Mouse (Mus musculus): ENCODE data around the gene Elk3. TPM values are rescaled to one million over a fixed set of nuclear protein-coding genes. Genes with fewer than 3 reads are reported as not detected.

Gene Elk3
- total and polyA plus RNA-seq, 3 experiments: 0.33 TPM; not detected in 2

- no peaks in the 10 kb centered on the region for H3K9me3 ChIP-seq (replicated peaks)
- no peaks in the 10 kb centered on the region for H3K36me3 ChIP-seq (replicated peaks)
- no peaks in the 10 kb centered on the region for H3K4me1 ChIP-seq (ENCODE audit: insufficient read depth, low read depth, low read length)
- ATAC-seq (ENCODE audit: extremely low read depth, insufficient number of reproducible peaks, low FRiP score, poor library complexity, severe bottlenecking) (no peak), DNase-seq (ENCODE audit: low spot score) (no peak)
- TF ChIP-seq TAL1 (conservative IDR thresholded peaks at IDR 0.05; ENCODE audit: low read depth, low read length): no peak
- TF ChIP-seq GATA1 (IDR thresholded peaks at IDR 0.05; ENCODE audit: borderline replicate concordance, low read length): no peak
- TF ChIP-seq CTCF (IDR thresholded peaks at IDR 0.05; ENCODE audit: low read depth, low read length): no peak
- no peak for TF ChIP-seq POLR2AphosphoS5 (IDR thresholded peaks at IDR 0.05; ENCODE audit: insufficient replicate concordance, low read depth, low read length)
- no peak for TF ChIP-seq GATA2 (IDR thresholded peaks at IDR 0.05; ENCODE audit: borderline replicate concordance, low read depth, low read length)
- H3K4me3 ChIP-seq (ENCODE audit: low read depth, low read length): no peak overlapping the region
- H3K27me3 ChIP-seq (ENCODE audit: insufficient read depth, low read length): peaks cover 14% of the 10 kb centered on the region; the same call in 1 of the 2 replicates
Observed at GRCm38 (mm10) chr10:93327187-93327586, 16.3 kb upstream of the Elk3 start.

GRCm38 (mm10) chr10:93326741-93327100, 15.8 kb upstream of the Elk3 start:
- Histone ChIP-seq H3K9me3 (replicated peaks) (no peaks in the 10 kb centered on the region), H3K36me3 (replicated peaks) (no peaks in the 10 kb centered on the region), H3K27me3 (ENCODE audit: insufficient read depth, low read length) (peaks cover 15% of the 10 kb centered on the region), H3K4me1 (ENCODE audit: insufficient read depth, low read depth, low read length) (no peaks in the 10 kb centered on the region), H3K4me3 (ENCODE audit: low read depth, low read length) (no peak overlapping the region)
- DNase-seq (ENCODE audit: low spot score) (no peak), ATAC-seq (ENCODE audit: extremely low read depth, insufficient number of reproducible peaks, low FRiP score, poor library complexity, severe bottlenecking) (no peak)
- TF ChIP-seq CTCF (IDR thresholded peaks at IDR 0.05; ENCODE audit: low read depth, low read length) (no peak), GATA1 (IDR thresholded peaks at IDR 0.05; ENCODE audit: borderline replicate concordance, low read length) (no peak), TAL1 (conservative IDR thresholded peaks at IDR 0.05; ENCODE audit: low read depth, low read length) (no peak), POLR2AphosphoS5 (IDR thresholded peaks at IDR 0.05; ENCODE audit: insufficient replicate concordance, low read depth, low read length) (no peak), GATA2 (IDR thresholded peaks at IDR 0.05; ENCODE audit: borderline replicate concordance, low read depth, low read length) (no peak)

DNA sequence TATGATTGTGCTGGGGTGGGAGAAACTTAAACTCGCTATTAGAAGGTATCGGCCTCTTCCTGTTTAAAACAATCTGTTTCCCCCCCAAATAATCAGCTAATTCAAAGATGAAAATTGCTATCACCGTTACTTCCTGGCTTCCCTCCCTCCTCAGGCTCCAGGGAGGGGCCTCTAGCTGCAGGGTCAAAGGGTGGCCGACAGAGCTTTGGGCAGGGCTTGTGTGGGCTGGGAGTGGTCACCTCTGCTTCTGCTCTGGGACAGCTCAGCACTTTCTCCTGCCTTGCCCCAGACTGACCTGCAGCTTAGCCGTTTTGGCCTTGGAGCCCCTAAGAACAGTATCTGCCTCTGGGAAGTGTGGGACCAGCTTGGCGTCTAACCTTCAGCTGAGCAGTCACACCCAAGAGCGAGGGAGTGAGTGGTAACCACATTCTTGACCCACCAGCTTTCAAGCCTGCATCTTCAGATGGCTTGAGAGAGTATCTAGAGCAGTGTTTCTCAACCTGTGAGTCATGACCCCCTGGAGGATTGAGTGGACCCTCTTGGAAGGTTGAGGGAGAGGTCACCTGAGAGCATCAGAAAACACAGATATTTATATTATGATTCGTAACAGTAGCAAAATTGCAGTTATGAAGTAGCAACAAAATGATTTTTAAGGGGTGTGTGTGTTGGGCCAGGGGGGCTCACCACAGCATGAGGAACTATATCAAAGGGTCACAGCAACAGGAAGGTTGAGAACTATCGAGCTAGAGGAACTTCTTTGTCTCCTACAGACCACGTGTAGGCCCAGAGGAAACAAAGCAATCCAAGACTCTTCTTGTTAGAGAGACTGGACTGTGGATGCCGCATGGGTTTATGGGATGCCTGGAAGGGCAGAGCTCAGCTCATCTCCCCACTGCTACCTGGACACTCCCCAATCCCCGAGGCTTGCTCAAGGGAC, 15.1 kb upstream of the Elk3 start:
- Histone ChIP-seq H3K27me3 (ENCODE audit: insufficient read depth, low read length) (peaks cover 18% of the 10 kb centered on the region), H3K9me3 (replicated peaks) (no peaks in the 10 kb centered on the region), H3K36me3 (replicated peaks) (no peaks in the 10 kb centered on the region), H3K4me3 (ENCODE audit: low read depth, low read length) (no peak overlapping the region), H3K4me1 (ENCODE audit: insufficient read depth, low read depth, low read length) (no peaks in the 10 kb centered on the region)
- TF ChIP-seq CTCF (IDR thresholded peaks at IDR 0.05; ENCODE audit: low read depth, low read length): no peak
- ATAC-seq (ENCODE audit: extremely low read depth, insufficient number of reproducible peaks, low FRiP score, poor library complexity, severe bottlenecking) (no peak), DNase-seq (ENCODE audit: low spot score) (no peak)

DNA sequence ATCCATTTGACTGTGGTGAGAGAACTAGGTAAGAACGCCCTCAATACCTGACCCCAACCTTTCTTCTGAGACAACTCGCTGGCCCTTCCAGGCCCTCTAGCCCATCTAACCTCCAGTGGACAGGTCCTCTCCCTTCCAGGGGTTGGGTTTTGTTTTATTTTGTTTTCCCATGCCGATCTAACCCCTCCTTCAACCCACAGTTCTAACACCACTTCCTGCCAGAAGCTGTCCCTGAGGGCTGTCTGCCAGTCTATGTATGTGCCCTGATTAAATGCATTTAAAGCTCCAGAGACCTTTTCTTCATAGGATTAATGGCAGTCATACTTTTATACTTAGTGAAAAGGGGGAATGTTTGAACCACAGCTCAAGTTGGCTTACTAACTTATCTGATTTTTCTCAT, 14.4 kb upstream of the Elk3 start:
- peaks cover 18% of the 10 kb centered on the region for H3K27me3 ChIP-seq (ENCODE audit: insufficient read depth, low read length)
- no peak overlapping the region for H3K4me3 ChIP-seq (ENCODE audit: low read depth, low read length)
- TF ChIP-seq GATA1 (IDR thresholded peaks at IDR 0.05; ENCODE audit: borderline replicate concordance, low read length) (no peak), GATA2 (IDR thresholded peaks at IDR 0.05; ENCODE audit: borderline replicate concordance, low read depth, low read length) (no peak), POLR2AphosphoS5 (IDR thresholded peaks at IDR 0.05; ENCODE audit: insufficient replicate concordance, low read depth, low read length) (no peak), CTCF (IDR thresholded peaks at IDR 0.05; ENCODE audit: low read depth, low read length) (no peak)
- H3K9me3 ChIP-seq (replicated peaks): no peaks in the 10 kb centered on the region
- no peak for DNase-seq (ENCODE audit: low spot score)
- H3K36me3 ChIP-seq (replicated peaks): no peaks in the 10 kb centered on the region
- no peak for ATAC-seq (ENCODE audit: extremely low read depth, insufficient number of reproducible peaks, low FRiP score, poor library complexity, severe bottlenecking)
- no peaks in the 10 kb centered on the region for H3K4me1 ChIP-seq (ENCODE audit: insufficient read depth, low read depth, low read length)

DNA sequence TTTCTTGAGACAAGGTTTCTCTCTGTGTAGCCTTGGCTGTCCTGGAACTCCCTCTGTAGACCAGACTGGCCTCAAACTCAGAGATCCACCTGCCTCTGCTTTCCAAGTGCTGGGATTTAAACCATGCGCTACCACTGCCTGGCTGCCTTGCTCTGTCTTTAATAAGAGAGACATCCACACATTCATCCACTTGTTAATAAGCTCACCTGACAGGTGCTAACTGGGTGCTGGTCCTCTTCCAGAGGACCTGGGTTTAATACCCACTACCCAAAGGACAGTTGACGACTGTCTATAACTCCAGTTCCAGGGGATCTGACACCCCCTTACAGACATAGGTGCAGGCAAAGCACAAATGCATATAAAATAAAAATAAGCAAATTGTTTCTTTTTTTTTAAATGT, 13.5 kb upstream of the Elk3 start:
- no peaks in the 10 kb centered on the region for H3K9me3 ChIP-seq (replicated peaks)
- ATAC-seq (ENCODE audit: extremely low read depth, insufficient number of reproducible peaks, low FRiP score, poor library complexity, severe bottlenecking): no peak
- DNase-seq (ENCODE audit: low spot score): no peak
- no peaks in the 10 kb centered on the region for H3K36me3 ChIP-seq (replicated peaks)
- H3K27me3 ChIP-seq (ENCODE audit: insufficient read depth, low read length): peaks cover 22% of the 10 kb centered on the region
- no peak overlapping the region for H3K4me3 ChIP-seq (ENCODE audit: low read depth, low read length)
- H3K4me1 ChIP-seq (ENCODE audit: insufficient read depth, low read depth, low read length): no peaks in the 10 kb centered on the region
- no peak for TF ChIP-seq POLR2AphosphoS5 (IDR thresholded peaks at IDR 0.05; ENCODE audit: insufficient replicate concordance, low read depth, low read length)
- TF ChIP-seq GATA2 (IDR thresholded peaks at IDR 0.05; ENCODE audit: borderline replicate concordance, low read depth, low read length): no peak
- TF ChIP-seq CTCF (IDR thresholded peaks at IDR 0.05; ENCODE audit: low read depth, low read length): no peak
- TF ChIP-seq TAL1 (conservative IDR thresholded peaks at IDR 0.05; ENCODE audit: low read depth, low read length): no peak
- no peak for TF ChIP-seq GATA1 (IDR thresholded peaks at IDR 0.05; ENCODE audit: borderline replicate concordance, low read length)

DNA sequence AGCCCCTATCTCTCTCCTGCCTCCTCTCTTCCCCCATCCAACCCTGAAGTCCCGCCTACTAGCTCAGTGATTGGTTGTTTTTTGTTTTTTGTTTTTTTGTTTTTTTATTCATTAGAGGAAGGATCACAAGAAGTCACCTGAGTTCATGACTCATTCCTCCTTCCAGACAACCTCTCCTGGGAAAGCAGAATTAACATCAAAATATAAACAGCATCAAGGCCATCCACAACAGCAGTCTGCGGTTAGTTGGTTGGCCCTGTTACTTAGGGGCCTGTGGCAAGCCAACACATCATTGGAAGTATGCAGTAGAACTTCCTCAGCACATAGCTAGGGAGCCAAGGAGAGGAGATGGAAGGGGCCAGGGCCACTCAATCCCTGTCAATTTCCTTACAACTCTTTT, 12.7 kb upstream of the Elk3 start:
- no peak for DNase-seq (ENCODE audit: low spot score)
- Histone ChIP-seq H3K9me3 (replicated peaks) (no peaks in the 10 kb centered on the region), H3K27me3 (ENCODE audit: insufficient read depth, low read length) (peaks cover 22% of the 10 kb centered on the region), H3K4me1 (ENCODE audit: insufficient read depth, low read depth, low read length) (no peaks in the 10 kb centered on the region), H3K4me3 (ENCODE audit: low read depth, low read length) (no peak overlapping the region), H3K36me3 (replicated peaks) (no peaks in the 10 kb centered on the region)
- ATAC-seq (ENCODE audit: extremely low read depth, insufficient number of reproducible peaks, low FRiP score, poor library complexity, severe bottlenecking): no peak
- TF ChIP-seq TAL1 (conservative IDR thresholded peaks at IDR 0.05; ENCODE audit: low read depth, low read length) (no peak), CTCF (IDR thresholded peaks at IDR 0.05; ENCODE audit: low read depth, low read length) (no peak), GATA1 (IDR thresholded peaks at IDR 0.05; ENCODE audit: borderline replicate concordance, low read length) (no peak)

Data from G1E (cell line).